Comparison of ENCODE assay signal across 21 mouse cellular contexts in the genomic region with DNA sequence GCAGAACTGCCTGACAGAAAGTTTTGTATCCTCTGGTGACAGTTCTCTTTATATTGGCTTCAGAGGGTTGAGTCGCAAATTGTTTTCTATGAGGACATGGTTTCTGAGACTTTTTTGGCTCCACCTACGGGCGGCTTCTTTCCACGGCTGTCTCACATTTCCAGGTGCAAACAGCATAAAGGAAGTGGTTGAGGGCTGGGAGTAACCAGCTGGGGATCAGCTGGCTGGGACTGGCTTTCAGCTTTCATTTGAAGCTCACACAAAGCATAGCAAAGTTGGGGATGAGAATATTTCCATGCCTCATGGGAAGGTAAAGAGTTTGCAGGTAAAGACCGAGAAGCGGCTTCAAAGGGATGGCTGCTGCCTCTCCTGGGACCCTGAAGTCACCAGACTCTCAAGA.
DNase-seq lines count a peak whose midpoint lies in the region; ATAC-seq and TF ChIP-seq lines count a peak whose summit lies in the region.
"Had no signal": no experiment of that assay in that cellular context is flagged by ENCODE, and none has a peak within 500 bp of the region (broad histone marks: within the 10 kb centered on the region; RNA-seq: fewer than 3 reads in every experiment).

No protein-coding gene starts in this region.

- H3K27ac ChIP-seq in spleen, adult 2 months (ENCODE audit: insufficient read depth, low read length) = peak overlapping the region; percentile 5; the same call in 1 of the 2 replicates
- no peak overlapping the region for H3K27ac ChIP-seq in forebrain, embryonic 13.5 days
- no peak overlapping the region for H3K27ac ChIP-seq in cerebellum, adult 2 months (ENCODE audit: insufficient read depth, low read length)
- H3K27ac ChIP-seq: embryonic facial prominence, embryonic 15.5 days; heart, adult 2 months; heart, embryonic 15.5 days; hindbrain, embryonic 13.5 days; intestine, embryonic 15.5 days had no signal

- H3K4me3 ChIP-seq in spleen, adult 2 months (ENCODE audit: extremely low read depth, insufficient read depth, insufficient read length) = no peak overlapping the region
- H3K4me3 ChIP-seq in forebrain, embryonic 13.5 days = no peak overlapping the region
- H3K4me3 ChIP-seq in cerebellum, adult 2 months (replicated peaks; ENCODE audit: insufficient read depth, low read depth, low read length) = no peak overlapping the region
- H3K4me3 ChIP-seq: embryonic facial prominence, embryonic 15.5 days; heart, adult 2 months; heart, embryonic 15.5 days; hindbrain, embryonic 13.5 days; intestine, embryonic 15.5 days had no signal

- no peak for TF ChIP-seq POLR2A in spleen, adult 2 months (IDR thresholded peaks at IDR 0.05; ENCODE audit: low read depth, low read length)
- no peak for TF ChIP-seq POLR2A in cerebellum, adult 2 months (IDR thresholded peaks at IDR 0.05; ENCODE audit: borderline replicate concordance, insufficient read depth, low read length)

- no peak for TF ChIP-seq CTCF in spleen, adult 2 months (IDR thresholded peaks at IDR 0.05; ENCODE audit: extremely low read depth, insufficient read depth, insufficient read length, insufficient replicate concordance)
- no peak for TF ChIP-seq CTCF in cerebellum, adult 2 months (IDR thresholded peaks at IDR 0.05; ENCODE audit: borderline replicate concordance, insufficient read depth, low read depth, low read length)

- no peak for DNase-seq in spleen, adult 2 months (ENCODE audit: low read depth in 1 of 2, low spot score in 2 of 2)
- no peak for DNase-seq in spleen, postnatal 4 days (ENCODE audit: low spot score in 2 of 2)
- DNase-seq in brain, adult 2 months (ENCODE audit: low read depth, low spot score) = peak; percentile 22
- peak; percentile 71 to 83 for DNase-seq in thymus, adult 18-20 months
- DNase-seq in thymus, postnatal 4 days = peak; percentile 81
- DNase-seq in cerebellum, adult 2 months = no peak
- DNase-seq in adrenal gland, adult 18-20 months (ENCODE audit: low spot score in 2 of 2) = no peak
- DNase-seq: cerebellum, adult 9-10 months; gastrocnemius, postnatal 10 days; heart, adult 2 months; kidney, postnatal 4 days; lung, adult 2 months; lung, postnatal 4 days; retina, postnatal 1 day had no signal

- no peaks in the 10 kb centered on the region for H3K9me3 ChIP-seq in forebrain, embryonic 13.5 days (replicated peaks)
- H3K9me3 ChIP-seq: embryonic facial prominence, embryonic 15.5 days; heart, embryonic 15.5 days; hindbrain, embryonic 13.5 days; intestine, embryonic 15.5 days had no signal

- no peak overlapping the region for H3K4me2 ChIP-seq in forebrain, embryonic 13.5 days
- H3K4me2 ChIP-seq: embryonic facial prominence, embryonic 15.5 days; heart, embryonic 15.5 days; hindbrain, embryonic 13.5 days; intestine, embryonic 15.5 days; liver, embryonic 11.5 days; midbrain, embryonic 11.5 days had no signal

- H3K36me3 ChIP-seq in spleen, adult 2 months (ENCODE audit: control insufficient read depth, insufficient read depth, low read length) = no peaks in the 10 kb centered on the region
- H3K36me3 ChIP-seq in forebrain, embryonic 13.5 days (ENCODE audit: poor library complexity, severe bottlenecking) = no peaks in the 10 kb centered on the region
- H3K36me3 ChIP-seq: embryonic facial prominence, embryonic 15.5 days; heart, embryonic 15.5 days; hindbrain, embryonic 13.5 days; intestine, embryonic 15.5 days had no signal

- H3K4me1 ChIP-seq in spleen, adult 2 months (ENCODE audit: control insufficient read depth, insufficient read depth, insufficient read length) = no peaks in the 10 kb centered on the region
- no peaks in the 10 kb centered on the region for H3K4me1 ChIP-seq in forebrain, embryonic 13.5 days
- H3K4me1 ChIP-seq in cerebellum, adult 2 months (ENCODE audit: control insufficient read depth, insufficient read depth, low read length) = no peaks in the 10 kb centered on the region
- H3K4me1 ChIP-seq: embryonic facial prominence, embryonic 15.5 days; hindbrain, embryonic 13.5 days had no signal

- no peak overlapping the region for H3K9ac ChIP-seq in forebrain, embryonic 13.5 days
- H3K9ac ChIP-seq: embryonic facial prominence, embryonic 15.5 days; heart, embryonic 15.5 days; hindbrain, embryonic 13.5 days; intestine, embryonic 15.5 days had no signal

- ATAC-seq in forebrain, embryonic 13.5 days = no peak
- ATAC-seq: intestine, embryonic 15.5 days had no signal

- 36% methylated on average over 6 of the region's 6 CpGs for WGBS in spleen, adult 2 months
- WGBS in forebrain, embryonic 13.5 days = 90% methylated on average over 6 of the region's 6 CpGs
- 89% methylated on average over 6 of the region's 6 CpGs for WGBS in cerebellum, adult 2 months

- no peaks in the 10 kb centered on the region for H3K27me3 ChIP-seq in spleen, adult 2 months (ENCODE audit: control insufficient read depth, insufficient read depth, low read length)
- no peaks in the 10 kb centered on the region for H3K27me3 ChIP-seq in forebrain, embryonic 13.5 days
- no peaks in the 10 kb centered on the region for H3K27me3 ChIP-seq in cerebellum, adult 2 months (ENCODE audit: control insufficient read depth, insufficient read depth, low read length)
- H3K27me3 ChIP-seq: embryonic facial prominence, embryonic 15.5 days; heart, embryonic 15.5 days; hindbrain, embryonic 13.5 days; intestine, embryonic 15.5 days had no signal

Comparison
In these comparisons a context has a peak if more than half of its experiments do, and no peak if none do; other contexts are left out.
1. DNase-seq: peak in brain, adult 2 months (single experiment), thymus, adult 18-20 months (2 of 2) and thymus, postnatal 4 days (single experiment); none in spleen, adult 2 months (0 of 2), spleen, postnatal 4 days (0 of 2), cerebellum, adult 2 months (0 of 2) and adrenal gland, adult 18-20 months (0 of 2).